Mouse (Mus musculus): ENCODE results near the gene Atp6v0e2.

The Atp6v0e2 gene

DNA sequence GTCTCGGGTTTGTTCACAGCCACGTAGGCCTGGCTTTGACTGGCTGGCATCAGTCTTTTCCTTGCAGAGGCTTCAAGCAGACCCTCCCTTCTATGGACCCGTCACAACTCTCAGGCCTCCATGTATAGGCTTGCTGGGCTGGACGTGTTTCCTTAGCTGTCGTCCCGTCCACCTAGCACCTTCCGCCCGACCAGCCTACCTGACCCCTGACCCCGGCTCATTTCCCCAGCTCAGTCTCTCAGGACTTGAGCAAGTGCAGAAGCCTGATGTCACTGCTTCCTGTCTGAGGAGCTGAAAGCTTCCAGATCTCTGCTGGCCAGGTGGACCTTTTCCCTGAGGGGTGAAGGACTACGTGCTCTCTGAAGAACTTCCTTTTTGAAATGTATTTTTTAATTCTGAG lies 35.9 kb downstream of the Atp6v0e2 start:
- no peak for DNase-seq (ENCODE audit: extremely low spot score, low read depth, low spot score)

DNA sequence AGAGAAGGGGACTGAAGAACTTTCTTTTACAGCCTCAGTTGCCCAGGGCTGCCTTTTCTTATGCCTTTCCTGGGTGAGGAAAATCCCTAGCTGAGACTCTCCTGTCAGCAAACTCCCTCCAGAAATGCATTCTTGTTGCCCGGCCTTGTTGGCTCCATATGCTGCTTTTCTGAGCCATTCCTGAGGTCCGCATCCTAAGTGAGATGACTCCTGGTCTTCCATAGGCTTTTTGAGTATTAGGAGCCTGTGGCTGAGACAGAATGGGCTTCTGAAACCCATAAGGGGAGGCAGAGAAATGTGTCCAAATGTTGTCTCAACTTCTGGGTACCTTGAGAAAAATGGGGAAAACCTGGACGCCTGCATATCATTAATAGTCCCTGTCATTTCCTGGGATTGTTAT lies 36.6 kb downstream of the Atp6v0e2 start:
- no peak for DNase-seq (ENCODE audit: extremely low spot score, low read depth, low spot score)

DNA sequence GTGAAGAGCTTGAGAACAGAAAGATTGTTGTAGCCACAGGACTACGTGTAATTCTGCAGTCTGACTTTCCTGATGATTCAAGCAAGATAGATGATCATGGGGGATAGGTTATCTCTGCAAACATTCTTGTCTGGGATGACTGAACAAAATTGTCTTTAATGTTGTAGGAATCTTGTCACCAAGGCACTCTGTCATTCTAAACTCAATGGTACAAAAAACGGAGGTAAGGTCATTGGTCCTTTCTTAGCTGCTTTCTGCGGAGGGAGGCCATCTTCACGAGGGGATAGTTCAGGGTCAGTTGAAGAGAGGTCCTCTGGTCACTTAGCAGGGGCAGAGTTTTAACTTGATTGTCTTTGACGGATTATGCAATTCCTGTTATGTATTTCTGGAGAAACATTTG lies 41.3 kb downstream of the Atp6v0e2 start:
- no peak for DNase-seq (ENCODE audit: extremely low spot score, low read depth, low spot score)

DNA sequence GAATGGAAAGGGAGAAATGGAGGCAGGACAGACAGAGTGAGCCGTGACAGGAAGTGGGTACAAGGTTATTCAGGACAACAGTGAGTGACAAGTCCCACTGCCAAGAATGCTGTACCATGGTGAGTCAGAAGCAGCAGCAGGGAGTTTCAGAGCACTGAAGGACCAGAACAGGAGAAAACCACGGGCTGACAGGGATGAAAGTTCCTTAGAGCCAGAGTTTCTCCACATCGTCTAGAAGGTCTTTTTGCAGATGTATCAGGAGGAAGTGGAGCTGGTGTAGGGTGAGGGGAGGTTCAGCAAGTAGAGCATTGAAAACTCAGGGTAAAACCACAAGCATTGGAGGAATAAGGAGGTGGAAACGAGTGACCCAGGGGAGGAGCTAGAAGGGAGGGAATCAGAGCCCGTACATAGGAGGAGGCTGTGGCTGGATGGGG lies 41.8 kb downstream of the Atp6v0e2 start:
- DNase-seq (ENCODE audit: extremely low spot score, low read depth, low spot score) = no peak

DNA sequence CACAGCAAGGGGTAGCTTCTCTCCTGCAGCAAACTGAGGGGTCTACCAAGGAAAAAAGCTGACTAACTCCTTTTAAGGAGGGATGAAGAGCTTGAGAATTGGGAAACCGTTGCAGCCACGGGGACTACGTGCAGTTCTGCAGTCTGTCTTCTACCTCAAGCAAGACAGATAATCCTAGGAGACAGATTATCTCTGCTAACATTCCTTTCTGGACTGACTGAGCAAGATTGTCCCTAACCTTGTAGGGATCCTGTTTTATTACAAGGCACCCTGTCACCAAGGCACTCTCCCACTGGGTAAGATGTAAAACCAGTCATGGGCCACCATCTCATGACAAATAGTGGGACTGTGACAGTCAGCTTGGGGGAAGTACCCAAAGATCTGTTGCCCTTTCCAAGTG lies 43.8 kb downstream of the Atp6v0e2 start:
- no peak for DNase-seq (ENCODE audit: extremely low spot score, low read depth, low spot score)

DNA sequence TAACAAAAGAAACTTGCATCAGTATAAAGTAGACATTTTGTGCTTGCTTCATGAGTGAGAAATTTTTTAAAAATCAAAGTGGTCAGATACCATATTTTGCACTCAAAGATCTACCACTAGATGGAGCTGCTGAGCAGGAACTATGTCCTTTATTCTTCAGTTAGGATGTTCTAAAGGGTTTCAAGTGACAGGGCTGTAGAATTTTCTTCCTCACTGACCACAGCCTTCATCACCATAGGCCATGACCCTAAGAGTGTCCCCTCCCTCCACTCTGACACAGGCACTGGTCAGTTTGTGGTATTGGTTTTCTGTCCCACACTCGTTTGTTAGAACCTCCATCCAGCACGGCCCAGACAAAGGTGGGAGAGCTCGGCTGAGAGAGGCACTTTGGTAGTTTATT lies 44.6 kb downstream of the Atp6v0e2 start:
- no peak for DNase-seq (ENCODE audit: extremely low spot score, low read depth, low spot score)

DNA sequence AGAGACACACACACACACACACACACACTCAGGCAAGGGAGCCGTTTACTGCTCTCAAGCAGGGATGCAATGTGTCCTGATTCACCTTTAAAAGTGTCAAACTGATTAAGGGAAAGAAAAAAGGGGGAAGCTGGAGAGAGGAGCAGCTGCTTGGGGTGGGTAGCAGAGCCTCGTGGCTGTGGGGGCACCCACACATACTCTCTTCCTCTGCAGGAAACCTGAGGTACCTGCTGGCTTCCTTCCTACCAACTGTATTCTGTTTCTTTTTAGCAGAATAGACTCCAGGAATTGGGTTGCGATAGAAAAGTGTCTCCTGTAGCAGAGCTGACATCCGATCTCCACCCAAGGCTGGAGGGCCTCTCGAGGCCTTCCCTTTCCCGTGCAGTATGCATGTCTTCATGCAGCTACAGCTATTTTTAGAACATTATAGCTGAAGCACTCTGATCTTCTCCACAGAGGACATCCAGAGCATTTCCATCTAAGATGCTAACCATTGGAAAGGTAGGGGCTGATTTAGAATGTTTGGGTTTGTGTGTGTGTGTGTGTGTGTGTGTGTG lies 51.9 kb downstream of the Atp6v0e2 start, which contains the start of gene Gm45021:
Gm45021 (plus strand) TSS at position 417 of the 557 bp plus-strand sequence.
- no peak for DNase-seq (ENCODE audit: extremely low spot score, low read depth, low spot score)
